Mouse (Mus musculus): ENCODE data around the gene Gm10424.
"Not testable (repeated sequence)": the region's sequence is repeated elsewhere in the genome, so short reads cannot be mapped to it uniquely, and the experiment has no call there.

The Gm10424 gene

GRCm38 (mm10) chr5:95272668-95273067 lies at the start of gene Gm10424:
TSS of gene Gm10424 (minus strand) at chr5:95272768.
- not testable (repeated sequence) for DNase-seq (ENCODE audit: low read depth, low spot score)

DNA sequence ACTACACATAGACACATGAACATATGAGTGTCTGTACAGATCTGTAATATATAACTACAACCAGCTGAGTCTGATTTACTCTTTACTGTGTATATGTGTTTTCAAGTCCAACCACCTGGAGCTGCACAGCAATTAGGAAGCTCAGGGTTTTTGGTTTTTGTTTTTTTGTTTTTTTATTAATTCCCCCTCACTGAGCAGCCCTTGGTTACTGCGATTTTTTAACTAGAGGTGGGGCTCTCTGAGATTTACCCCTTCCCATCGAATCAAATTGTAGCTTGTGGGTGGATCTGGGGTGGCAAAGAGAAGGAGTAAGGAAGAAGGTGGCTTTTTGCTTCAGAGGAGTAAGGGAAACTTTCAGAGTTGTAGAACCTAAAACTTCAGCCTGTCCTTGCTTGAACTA lies 33.0 kb upstream of the Gm10424 start, which contains the start of gene Gm3259:
Gm3259 (plus strand) TSS at position 301 of the 400 bp plus-strand sequence.
- DNase-seq (ENCODE audit: low read depth, low spot score): not testable (repeated sequence)
